Mouse (Mus musculus): ENCODE measurements around the gene Scfd2. TPM values are rescaled to one million over a fixed set of nuclear protein-coding genes. Genes with fewer than 3 reads are reported as not detected.
A peak's percentile ranks its signal among the peaks of the same experiment; 100 is the strongest.

Gene Scfd2
- polyA plus RNA-seq (2015; fragmentation: Nextera tagmentation; extraction: Ambion mirVana): 19.6 and 20.0 TPM in 2 replicates

DNA sequence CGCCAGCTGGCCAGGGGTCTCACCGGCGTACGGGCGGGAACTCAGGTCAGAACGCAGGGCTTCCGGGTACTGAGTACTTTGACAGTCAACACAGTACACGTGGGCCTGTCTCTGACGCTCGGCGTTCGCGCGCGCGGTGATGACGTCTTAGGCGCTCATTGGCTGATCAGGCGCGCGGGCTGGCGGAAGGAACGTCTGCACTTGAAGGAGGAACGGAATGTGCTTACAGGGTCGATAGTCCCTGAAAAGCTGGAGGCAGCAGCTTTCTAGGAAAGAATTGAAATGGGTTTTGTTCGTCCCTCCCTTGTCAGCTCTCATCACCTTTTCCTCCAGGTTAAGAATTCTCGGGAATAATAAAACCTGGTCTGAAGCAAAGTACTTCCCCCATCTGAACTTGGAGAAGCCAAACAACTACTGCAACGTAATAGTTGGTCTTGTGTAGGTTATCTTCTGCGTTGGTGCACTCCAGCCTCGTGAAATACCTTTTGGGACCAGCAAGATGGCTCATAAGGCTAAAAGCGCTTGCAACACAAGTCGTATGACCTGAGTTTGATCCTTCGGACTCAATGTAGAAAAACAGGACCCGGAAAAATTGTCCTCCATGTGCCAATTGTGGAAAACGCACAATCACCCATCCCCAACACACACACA, at the start of gene Scfd2:
Scfd2 (minus strand) TSS at position 130 of the 651 bp plus-strand sequence.
- Histone ChIP-seq H3K36me3 (no peaks in the 10 kb centered on the region), H3K9me3 (no peaks in the 10 kb centered on the region), H3K27me3 (no peaks in the 10 kb centered on the region), H3K4me1 (replicated peaks) (peaks cover 44% of the 10 kb centered on the region), H3K4me3 (peak within 1 kb of the TSS; percentile 88), H3K4me2 (peak within 1 kb of the TSS; percentile 100), H3K27ac (peak within 1 kb of the TSS; percentile 41), H3K9ac (peak within 1 kb of the TSS; percentile 74)
- peak; percentile 84 for ATAC-seq (ENCODE audit: low FRiP score)
- whole genome bisulfite sequencing: 7% methylated on average over 35 of the region's 35 CpGs

DNA sequence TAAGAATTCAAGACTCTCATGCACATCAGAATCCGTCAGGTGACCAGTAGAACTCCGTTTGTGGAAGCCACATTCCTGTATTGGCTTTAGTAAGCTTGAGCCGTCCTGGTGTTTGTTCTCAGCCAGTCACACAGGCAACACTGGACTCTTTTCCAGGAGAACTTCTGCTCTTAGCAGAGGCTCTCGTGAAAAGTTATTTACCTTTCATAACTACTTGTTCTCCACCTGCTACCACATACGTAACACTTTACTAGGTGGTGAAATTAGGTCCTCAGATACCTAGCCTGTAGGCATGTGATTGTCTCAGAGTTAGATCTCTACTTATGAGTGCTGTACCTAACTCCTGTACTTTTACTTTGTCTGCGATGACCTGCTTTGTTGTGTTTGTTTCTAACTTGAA, 40.2 kb upstream of the Scfd2 start:
- Histone ChIP-seq H3K9me3 (no peaks in the 10 kb centered on the region), H3K4me1 (replicated peaks) (no peaks in the 10 kb centered on the region), H3K4me3 (no peak overlapping the region), H3K36me3 (peaks cover 35% of the 10 kb centered on the region), H3K4me2 (no peak overlapping the region), H3K27ac (no peak overlapping the region), H3K9ac (no peak overlapping the region), H3K27me3 (no peaks in the 10 kb centered on the region)
- no peak for ATAC-seq (ENCODE audit: low FRiP score)
- 88% methylated on average over 6 of the region's 6 CpGs for WGBS

DNA sequence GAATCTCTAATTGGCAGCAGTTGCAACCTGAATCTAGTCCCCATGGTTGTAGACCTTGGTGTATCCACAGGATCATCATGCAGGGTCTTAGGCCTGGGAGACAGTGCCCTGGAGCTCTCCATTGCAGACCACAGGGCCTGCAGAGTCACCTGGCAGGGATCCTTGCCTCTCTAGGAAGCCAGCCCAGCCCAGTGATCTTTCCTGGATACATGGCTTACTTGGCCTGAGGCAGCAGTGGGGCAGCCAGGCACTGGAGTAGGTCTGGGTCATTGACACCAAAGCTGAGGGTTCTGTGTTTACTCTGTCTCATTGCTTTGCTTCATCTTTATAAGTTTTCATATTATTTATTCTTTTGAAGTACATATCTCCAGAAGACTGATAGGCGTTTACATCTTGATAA, 29.6 kb upstream of the Scfd2 start:
- H3K4me1 ChIP-seq (replicated peaks): no peaks in the 10 kb centered on the region
- H3K4me3 ChIP-seq: no peak overlapping the region
- H3K27me3 ChIP-seq: no peaks in the 10 kb centered on the region
- H3K36me3 ChIP-seq: peaks cover 61% of the 10 kb centered on the region
- no peak overlapping the region for H3K4me2 ChIP-seq
- no peaks in the 10 kb centered on the region for H3K9me3 ChIP-seq
- no peak for ATAC-seq (ENCODE audit: low FRiP score)
- H3K27ac ChIP-seq: no peak overlapping the region
- 98% methylated on average over 1 of the region's 1 CpGs for WGBS
- H3K9ac ChIP-seq: no peak overlapping the region

DNA sequence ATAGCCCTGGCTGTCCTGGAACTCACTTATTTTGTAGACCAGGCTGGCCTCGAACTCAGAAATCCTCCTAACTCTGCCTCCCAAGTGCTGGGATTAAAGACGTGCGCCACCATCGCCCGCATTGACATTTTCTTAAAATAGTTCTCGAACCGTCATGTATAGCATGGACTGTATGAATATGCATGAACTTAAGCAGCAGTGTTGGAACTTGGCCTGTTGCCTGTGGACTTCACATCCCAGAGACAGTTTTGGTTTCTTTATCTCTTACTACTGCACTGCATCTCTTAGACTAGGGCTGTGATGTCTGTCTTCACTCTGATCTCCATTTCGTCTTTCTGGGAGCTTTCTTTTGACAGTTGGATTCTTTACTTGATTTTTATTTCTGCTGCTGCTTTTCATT, 18.0 kb upstream of the Scfd2 start:
- Histone ChIP-seq H3K27me3 (no peaks in the 10 kb centered on the region), H3K4me1 (replicated peaks) (no peaks in the 10 kb centered on the region), H3K9me3 (no peaks in the 10 kb centered on the region), H3K4me2 (no peak overlapping the region), H3K36me3 (peaks cover 57% of the 10 kb centered on the region), H3K27ac (no peak overlapping the region), H3K4me3 (no peak overlapping the region), H3K9ac (no peak overlapping the region)
- ATAC-seq (ENCODE audit: low FRiP score): no peak
- 83% methylated on average over 8 of the region's 8 CpGs for WGBS

DNA sequence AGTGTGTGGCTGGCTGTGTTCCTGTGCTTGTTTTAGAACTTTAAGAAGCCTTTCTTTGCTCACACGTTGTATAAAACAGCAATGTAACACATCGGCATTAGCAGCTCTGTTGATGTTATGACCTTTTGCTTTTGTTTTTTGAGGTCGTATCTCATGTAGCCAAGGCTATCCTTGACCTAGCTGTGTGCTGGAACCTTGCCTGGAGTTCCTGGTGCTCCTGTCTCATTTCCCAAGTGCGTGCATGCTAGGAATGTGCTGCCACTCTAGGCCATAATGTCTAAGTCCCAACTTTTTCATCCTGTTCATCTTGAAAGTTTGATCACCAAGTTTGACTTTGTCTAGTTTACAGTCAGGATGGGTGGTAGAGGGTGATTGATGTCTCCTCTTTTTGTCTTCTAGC, 14.0 kb upstream of the Scfd2 start:
- Histone ChIP-seq H3K4me3 (no peak overlapping the region), H3K27ac (no peak overlapping the region), H3K4me2 (no peak overlapping the region), H3K4me1 (replicated peaks) (no peaks in the 10 kb centered on the region), H3K9me3 (no peaks in the 10 kb centered on the region), H3K9ac (no peak overlapping the region), H3K27me3 (no peaks in the 10 kb centered on the region), H3K36me3 (peaks cover 43% of the 10 kb centered on the region)
- 92% methylated on average over 4 of the region's 4 CpGs for WGBS
- no peak for ATAC-seq (ENCODE audit: low FRiP score)

DNA sequence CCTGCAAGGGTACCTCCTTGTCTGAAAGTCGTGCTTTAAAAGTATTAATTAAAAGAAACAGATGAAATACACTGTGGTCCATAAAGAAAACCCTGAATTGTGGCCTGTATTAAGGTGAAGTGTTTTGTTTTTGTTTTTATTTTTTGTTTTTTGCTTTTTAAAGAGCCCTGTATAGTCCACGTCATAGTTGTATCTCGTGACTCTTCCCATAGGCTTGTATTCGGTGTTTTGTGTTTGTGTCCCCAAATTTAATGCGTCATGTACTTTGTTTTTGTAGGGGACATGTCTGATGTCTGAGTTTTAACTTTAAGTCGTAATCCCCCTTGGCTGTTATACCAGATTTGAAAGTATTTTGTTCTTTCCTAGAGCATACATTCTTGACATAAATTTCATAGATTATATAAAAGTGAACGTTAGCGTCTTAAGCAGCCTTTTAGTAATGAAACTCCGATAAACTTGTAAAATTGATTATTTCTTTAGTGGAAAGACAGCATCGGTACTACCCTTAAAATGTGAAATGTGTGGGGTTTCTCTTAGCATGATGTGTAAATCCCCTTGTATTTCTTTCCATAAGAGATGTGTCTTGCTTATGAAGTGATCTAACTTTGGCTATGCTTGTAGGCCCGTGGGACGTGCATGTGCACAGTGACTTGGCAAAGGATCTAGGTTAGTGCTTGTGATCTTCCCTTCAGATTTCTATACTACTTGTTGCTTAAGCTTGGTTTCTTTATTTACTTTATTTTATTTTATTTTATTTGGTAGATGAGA, 4.8 kb upstream of the Scfd2 start:
- Histone ChIP-seq H3K4me1 (replicated peaks) (peaks cover 33% of the 10 kb centered on the region), H3K36me3 (peaks cover 7% of the 10 kb centered on the region), H3K9me3 (no peaks in the 10 kb centered on the region), H3K9ac (peak overlapping the region; percentile 93), H3K27ac (peak overlapping the region; percentile 96), H3K27me3 (no peaks in the 10 kb centered on the region), H3K4me2 (peak overlapping the region; percentile 73), H3K4me3 (peak overlapping the region; percentile 87)
- no peak for ATAC-seq (ENCODE audit: low FRiP score)
- 51% methylated on average over 12 of the region's 12 CpGs for WGBS

DNA sequence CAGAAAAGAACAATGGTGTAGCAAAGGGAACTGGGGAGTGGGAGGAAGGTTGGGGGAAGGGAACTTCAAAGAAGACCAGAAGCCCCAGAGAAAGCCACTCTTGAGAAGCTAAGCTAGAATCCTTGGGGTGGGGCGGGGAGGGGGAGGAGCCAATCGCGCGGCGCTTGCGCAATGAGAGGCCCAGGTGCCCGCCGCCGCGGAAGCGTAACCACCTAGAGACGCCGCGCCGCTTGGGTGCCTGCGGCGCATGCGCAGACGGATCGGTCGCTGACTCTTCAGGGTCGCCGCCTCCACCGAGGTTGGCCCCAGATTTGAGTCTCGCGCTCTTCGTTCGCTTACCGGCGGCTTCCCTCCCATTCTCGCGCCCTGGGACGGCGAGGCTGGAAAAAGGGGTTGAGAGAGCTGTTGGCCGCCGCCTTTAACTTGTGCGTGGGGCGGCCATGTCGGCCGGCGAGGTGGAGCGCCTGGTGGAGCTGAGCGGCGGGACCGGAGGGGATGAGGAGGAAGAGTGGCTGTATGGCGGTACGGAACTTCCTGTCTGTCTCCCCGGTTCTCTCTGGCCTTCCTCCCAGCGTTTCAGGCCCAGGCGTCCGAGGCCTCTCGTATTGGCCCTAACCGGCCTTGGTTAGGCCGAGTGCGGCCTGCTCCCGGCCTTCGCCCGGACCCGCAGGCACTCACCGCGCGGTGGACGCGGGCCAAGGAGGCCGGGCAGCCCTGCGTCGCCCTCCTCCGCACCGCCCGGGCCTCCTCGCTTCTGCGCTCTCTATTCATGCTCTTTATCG, 3.9 kb upstream of the Scfd2 start, which contains the start of gene Fip1l1:
Fip1l1 (plus strand) TSS at position 210 of the 782 bp plus-strand sequence.
- H3K27me3 ChIP-seq: no peaks in the 10 kb centered on the region
- peak; percentile 92 for ATAC-seq (ENCODE audit: low FRiP score)
- no peaks in the 10 kb centered on the region for H3K9me3 ChIP-seq
- H3K4me1 ChIP-seq (replicated peaks): peaks cover 41% of the 10 kb centered on the region
- H3K4me2 ChIP-seq: peak within 1 kb of the TSS; percentile 73
- H3K4me3 ChIP-seq: peak within 1 kb of the TSS; percentile 87
- H3K9ac ChIP-seq: peak within 1 kb of the TSS; percentile 93
- H3K27ac ChIP-seq: peak within 1 kb of the TSS; percentile 96
- WGBS: under 1% methylated on average over 73 of the region's 73 CpGs
- peaks cover 7% of the 10 kb centered on the region for H3K36me3 ChIP-seq

DNA sequence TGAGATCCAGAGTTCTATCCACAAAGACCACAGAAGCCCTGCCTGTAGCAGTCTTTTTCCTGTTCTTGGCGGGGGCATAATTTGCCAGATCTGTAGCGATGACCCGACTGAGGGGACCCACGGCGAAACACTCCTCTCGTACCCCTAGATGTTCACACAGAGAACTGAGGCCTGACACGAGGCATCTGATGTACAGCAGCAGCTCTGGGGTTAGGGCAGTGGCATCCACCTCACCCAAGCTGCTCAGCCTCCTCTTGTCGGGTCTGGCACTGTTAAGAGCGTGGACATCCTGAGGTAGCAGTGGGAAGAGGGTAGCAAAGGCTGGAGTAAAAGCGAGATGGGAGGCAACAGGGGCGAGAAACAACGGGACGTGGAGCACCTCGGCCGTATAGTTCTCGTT, 774 bp downstream of the Scfd2 start:
- Histone ChIP-seq H3K27me3 (no peaks in the 10 kb centered on the region), H3K9me3 (no peaks in the 10 kb centered on the region), H3K4me2 (peak overlapping the region; percentile 100), H3K27ac (no peak overlapping the region), H3K4me3 (peak overlapping the region; percentile 88), H3K9ac (peak overlapping the region; percentile 74), H3K4me1 (replicated peaks) (peaks cover 38% of the 10 kb centered on the region), H3K36me3 (no peaks in the 10 kb centered on the region)
- no peak for ATAC-seq (ENCODE audit: low FRiP score)
- 29% methylated on average over 16 of the region's 16 CpGs for WGBS

DNA sequence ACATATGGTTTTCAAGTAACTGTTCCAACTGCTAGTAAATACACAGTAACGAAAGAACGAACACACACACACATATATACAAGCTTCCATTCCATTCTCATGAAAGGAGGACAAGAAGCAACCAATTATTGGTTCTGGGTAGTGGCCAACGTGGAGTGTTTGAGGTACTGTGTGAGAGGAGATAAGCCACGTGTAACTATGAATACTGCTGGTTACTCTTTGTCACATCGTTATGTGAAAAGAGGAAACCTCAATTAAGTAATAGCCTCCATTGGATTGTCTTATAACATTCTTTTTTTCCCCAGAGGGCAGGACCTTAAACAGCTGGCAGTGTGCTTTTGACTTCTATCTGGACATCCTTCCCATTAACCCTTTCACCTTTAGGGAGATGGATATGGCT, 4.5 kb downstream of the Scfd2 start:
- H3K36me3 ChIP-seq: no peaks in the 10 kb centered on the region
- no peak overlapping the region for H3K4me2 ChIP-seq
- no peaks in the 10 kb centered on the region for H3K9me3 ChIP-seq
- no peak overlapping the region for H3K4me3 ChIP-seq
- WGBS: 83% methylated on average over 5 of the region's 5 CpGs
- ATAC-seq (ENCODE audit: low FRiP score): no peak
- H3K9ac ChIP-seq: no peak overlapping the region
- H3K4me1 ChIP-seq (replicated peaks): peaks cover 32% of the 10 kb centered on the region
- no peaks in the 10 kb centered on the region for H3K27me3 ChIP-seq
- H3K27ac ChIP-seq: no peak overlapping the region

DNA sequence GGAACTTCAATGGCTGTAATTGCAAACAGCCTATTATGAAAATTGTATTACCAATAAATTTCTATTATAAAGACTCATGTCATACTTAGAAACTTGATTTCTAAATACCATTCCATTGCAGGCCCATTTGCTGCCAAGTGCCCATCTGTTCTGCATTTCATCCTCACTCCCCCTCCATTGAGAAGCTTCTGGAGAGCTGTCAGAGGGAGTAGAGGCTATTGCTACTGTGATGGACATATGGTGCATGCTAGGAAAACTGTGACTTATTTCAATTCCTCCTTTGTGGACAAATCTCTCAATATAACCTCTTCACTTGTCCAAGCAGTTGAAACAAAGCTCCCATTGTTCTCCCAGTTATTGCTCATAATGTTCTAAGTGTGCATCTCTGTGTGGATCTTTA, 19.9 kb downstream of the Scfd2 start:
- Histone ChIP-seq H3K4me3 (no peak overlapping the region), H3K9me3 (no peaks in the 10 kb centered on the region), H3K9ac (no peak overlapping the region), H3K4me2 (no peak overlapping the region), H3K27me3 (no peaks in the 10 kb centered on the region), H3K27ac (no peak overlapping the region), H3K4me1 (replicated peaks) (no peaks in the 10 kb centered on the region), H3K36me3 (peaks cover 9% of the 10 kb centered on the region)
- ATAC-seq (ENCODE audit: low FRiP score): no peak

DNA sequence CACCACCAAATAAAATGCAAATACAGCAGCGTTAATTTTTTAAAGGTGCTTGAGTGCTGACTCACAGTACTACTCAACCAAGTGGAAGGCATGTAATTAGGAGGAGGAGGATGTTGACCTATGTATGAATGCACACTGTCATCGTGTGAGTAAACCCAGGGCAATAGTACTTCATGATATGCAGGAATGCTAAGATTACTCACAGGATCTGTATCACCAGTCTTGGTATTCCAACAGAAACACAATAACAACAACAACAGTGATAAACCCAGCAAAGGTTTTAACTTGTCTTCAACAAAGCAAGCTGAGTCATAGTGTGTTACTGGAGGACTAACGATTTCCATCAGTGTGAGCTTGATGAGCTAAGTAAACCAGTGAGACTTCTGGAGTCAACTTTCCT, 38.9 kb downstream of the Scfd2 start:
- Histone ChIP-seq H3K9me3 (no peaks in the 10 kb centered on the region), H3K27ac (no peak overlapping the region), H3K4me2 (no peak overlapping the region), H3K4me3 (no peak overlapping the region), H3K4me1 (replicated peaks) (no peaks in the 10 kb centered on the region), H3K27me3 (no peaks in the 10 kb centered on the region), H3K36me3 (no peaks in the 10 kb centered on the region), H3K9ac (no peak overlapping the region)
- ATAC-seq (ENCODE audit: low FRiP score): no peak
- 83% methylated on average over 3 of the region's 3 CpGs for WGBS

DNA sequence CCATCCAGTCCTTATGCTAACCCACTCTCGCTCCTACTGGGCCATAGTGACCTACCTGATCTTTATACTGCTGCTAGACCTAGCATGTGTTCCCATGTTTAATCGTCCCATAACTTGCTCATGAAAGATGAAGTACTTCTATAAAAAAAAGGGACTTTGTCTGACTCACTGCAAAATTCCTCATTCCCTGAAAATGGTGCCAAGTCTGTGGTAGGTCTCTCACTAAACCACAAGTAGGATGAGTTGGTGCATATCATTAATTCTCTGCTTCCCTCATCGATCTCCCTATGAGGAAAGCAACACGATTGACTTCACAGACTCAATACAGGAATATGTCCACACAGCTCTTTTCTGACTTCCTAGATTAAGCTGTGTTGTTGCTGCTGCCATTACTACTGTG, 46.9 kb downstream of the Scfd2 start:
- Histone ChIP-seq H3K27me3 (no peaks in the 10 kb centered on the region), H3K36me3 (no peaks in the 10 kb centered on the region), H3K9me3 (no peaks in the 10 kb centered on the region), H3K4me1 (replicated peaks) (peaks cover 13% of the 10 kb centered on the region), H3K4me3 (no peak overlapping the region), H3K27ac (no peak overlapping the region), H3K9ac (no peak overlapping the region), H3K4me2 (no peak overlapping the region)
- WGBS: 93% methylated on average over 4 of the region's 4 CpGs
- ATAC-seq (ENCODE audit: low FRiP score): no peak
